Mouse (Mus musculus): Measurements from ENCODE around the gene Vmn1r119.
"Not testable (repeated sequence)": the region's sequence is repeated elsewhere in the genome, so short reads cannot be mapped to it uniquely, and the experiment has no call there.

The Vmn1r119 gene

DNA sequence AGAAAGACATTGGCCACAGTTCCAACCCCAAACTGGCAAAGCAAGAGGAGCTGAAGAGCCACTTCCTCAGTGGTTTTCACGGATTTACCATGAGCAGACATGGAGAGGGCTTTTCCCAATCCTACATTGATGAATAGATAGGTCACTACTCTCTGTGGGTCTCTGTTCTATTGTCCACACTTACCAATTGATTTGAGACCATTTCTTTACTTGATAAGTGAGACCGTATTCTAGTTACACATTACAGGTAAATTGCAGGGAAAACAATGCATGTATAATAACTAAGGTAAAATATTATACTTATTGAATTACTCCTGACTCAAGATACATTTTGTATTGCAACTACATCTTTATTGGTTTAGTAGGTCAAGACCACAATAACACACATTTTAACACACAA lies at the start of gene Vmn1r119:
Gene Vmn1r119 (minus strand): TSS at position 101 of the 400 bp plus-strand sequence.
- not testable (repeated sequence) for DNase-seq (ENCODE audit: low spot score)

DNA sequence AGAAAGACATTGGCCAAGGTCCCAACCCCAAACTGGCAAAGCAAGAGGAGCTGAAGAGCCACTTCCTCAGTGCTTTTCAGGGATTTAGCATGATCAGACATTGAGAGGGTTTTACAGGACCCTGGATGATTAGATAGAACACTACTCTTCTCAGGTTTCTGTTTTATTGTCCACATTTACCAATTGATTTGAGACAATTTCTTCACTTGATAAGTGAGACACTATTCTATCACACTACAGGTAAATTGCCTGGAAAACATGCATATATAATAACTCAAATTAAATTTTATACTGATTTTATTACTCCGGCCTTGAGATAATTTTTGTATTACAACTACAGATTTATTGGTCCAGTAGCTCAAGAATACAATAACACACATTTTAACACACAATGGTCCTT lies 41.4 kb upstream of the Vmn1r119 start, which contains the start of gene Vmn1r120:
Gene Vmn1r120 (minus strand): TSS at position 101 of the 400 bp plus-strand sequence.
- DNase-seq (ENCODE audit: low spot score), result not testable (repeated sequence)

All from layer of hippocampus, adult 11-12 months (tissue).